Mouse (Mus musculus): Measurements from ENCODE around the gene Tubal3. TPM values are rescaled to one million over a fixed set of nuclear protein-coding genes. Genes with fewer than 3 reads are reported as not detected.
A peak's percentile ranks its signal among the peaks of the same experiment; 100 is the strongest.

Gene Tubal3
- total RNA-seq, 2 experiments from 2014 or later: not detected

GRCm38 (mm10) chr13:3913504-3913903 lies 4.6 kb upstream of the Tubal3 start:
- ATAC-seq (ENCODE audit: poor library complexity, severe bottlenecking): no peak

GRCm38 (mm10) chr13:3924483-3924882 lies 6.4 kb downstream of the Tubal3 start:
- ATAC-seq (ENCODE audit: poor library complexity, severe bottlenecking): no peak

GRCm38 (mm10) chr13:3925632-3926031 lies 7.6 kb downstream of the Tubal3 start:
- ATAC-seq (ENCODE audit: poor library complexity, severe bottlenecking): no peak

- ATAC-seq (ENCODE audit: poor library complexity, severe bottlenecking): no peak
Observed at GRCm38 (mm10) chr13:3926046-3926445, 8.0 kb downstream of the Tubal3 start.

- no peak for ATAC-seq (ENCODE audit: poor library complexity, severe bottlenecking)
Observed at GRCm38 (mm10) chr13:3944699-3945098, 26.6 kb downstream of the Tubal3 start.

GRCm38 (mm10) chr13:3945249-3945648 lies 27.2 kb downstream of the Tubal3 start, which contains the start of gene Ucn3:
TSS of gene Ucn3 (minus strand) at chr13:3945349.
- no peak for ATAC-seq (ENCODE audit: poor library complexity, severe bottlenecking)

GRCm38 (mm10) chr13:3947267-3947666 lies 29.2 kb downstream of the Tubal3 start:
- no peak for ATAC-seq (ENCODE audit: poor library complexity, severe bottlenecking)

- ATAC-seq (ENCODE audit: poor library complexity, severe bottlenecking): no peak
Observed at GRCm38 (mm10) chr13:3949477-3949876, 31.4 kb downstream of the Tubal3 start.

GRCm38 (mm10) chr13:3951198-3951914 lies 33.3 kb downstream of the Tubal3 start:
- ATAC-seq (ENCODE audit: poor library complexity, severe bottlenecking): no peak

GRCm38 (mm10) chr13:3968849-3969248 lies 50.8 kb downstream of the Tubal3 start:
- peak; percentile 79 for ATAC-seq (ENCODE audit: poor library complexity, severe bottlenecking)

Other genes starting within 250 kb of the Tubal3 start
- not detected in 2 replicates for gene Calml3, start 114.0 kb upstream of the Tubal3 start, total RNA-seq (2015)
- not detected in 2 replicates for gene Calml3, start 114.0 kb upstream of the Tubal3 start, total RNA-seq (2017)
- gene Calm4, start 80.5 kb upstream of the Tubal3 start, total RNA-seq (2015): not detected in 2 replicates
- gene Calm4, start 80.5 kb upstream of the Tubal3 start, total RNA-seq (2017): not detected in 2 replicates
- not detected in 2 replicates for gene Calm5, start 64.1 kb upstream of the Tubal3 start, total RNA-seq (2015)
- gene Calm5, start 64.1 kb upstream of the Tubal3 start, total RNA-seq (2017): not detected in 2 replicates
- 31.1 and 38.0 TPM in 2 replicates for gene Net1, start 54 bp upstream of the Tubal3 start, total RNA-seq (2015)
- 81.2 and 102 TPM in 2 replicates for gene Net1, start 54 bp upstream of the Tubal3 start, total RNA-seq (2017)
- not detected in 2 replicates for gene Ucn3, start 27.1 kb downstream of the Tubal3 start, total RNA-seq (2015)
- not detected in 2 replicates for gene Ucn3, start 27.1 kb downstream of the Tubal3 start, total RNA-seq (2017)
- not detected in 2 replicates for gene Akr1c14, start 130.7 kb downstream of the Tubal3 start, total RNA-seq (2015)
- not detected in 2 replicates for gene Akr1c14, start 130.7 kb downstream of the Tubal3 start, total RNA-seq (2017)
- 0.65 and 0.84 TPM in 2 replicates for gene Akr1c18, start 232.4 kb downstream of the Tubal3 start, total RNA-seq (2015)
- 0.20 and 1.0 TPM in 2 replicates for gene Akr1c18, start 232.4 kb downstream of the Tubal3 start, total RNA-seq (2017)

Data from megakaryocyte, adult 5-6 weeks (primary cell).